Mouse (Mus musculus) lung, postnatal 25 days (tissue): ENCODE measurements around the gene Oxct2a.
"Not testable (repeated sequence)": the region's sequence is repeated elsewhere in the genome, so short reads cannot be mapped to it uniquely, and the experiment has no call there.

Experiments
- DNase-seq: peaks from one replicate; pipeline ENCODE4 v3.0.0; 2022; ENCODE audit warnings: low spot score

Gene Oxct2a

DNA sequence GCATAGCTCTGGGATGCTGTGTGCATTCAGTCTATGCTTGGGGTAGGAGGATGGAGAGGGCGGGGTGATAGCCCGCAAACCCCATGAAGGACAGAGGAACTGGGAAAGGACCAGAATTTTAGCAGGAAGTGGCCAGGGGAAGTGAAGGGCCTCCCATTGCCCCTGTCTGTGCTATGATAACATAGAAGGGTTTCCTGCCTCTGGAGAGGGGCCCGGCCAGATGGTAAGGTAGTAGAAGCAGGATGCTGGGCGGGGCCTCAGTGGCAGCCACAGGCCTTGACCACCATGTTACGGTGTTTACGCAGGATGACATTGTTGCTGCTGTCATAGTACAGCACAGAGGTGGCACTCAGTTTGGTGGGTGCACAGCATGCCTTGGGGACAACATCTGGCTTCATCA lies 10.4 kb downstream of the Oxct2a start:
- DNase-seq, result no peak

- no peak for DNase-seq
Measured at GRCm38 (mm10) chr4:123311845-123312244, 11.6 kb downstream of the Oxct2a start.

GRCm38 (mm10) chr4:123308292-123308691 lies 15.1 kb downstream of the Oxct2a start:
- DNase-seq, result no peak

- DNase-seq, result no peak
Measured at GRCm38 (mm10) chr4:123306999-123307398, 16.4 kb downstream of the Oxct2a start.

DNA sequence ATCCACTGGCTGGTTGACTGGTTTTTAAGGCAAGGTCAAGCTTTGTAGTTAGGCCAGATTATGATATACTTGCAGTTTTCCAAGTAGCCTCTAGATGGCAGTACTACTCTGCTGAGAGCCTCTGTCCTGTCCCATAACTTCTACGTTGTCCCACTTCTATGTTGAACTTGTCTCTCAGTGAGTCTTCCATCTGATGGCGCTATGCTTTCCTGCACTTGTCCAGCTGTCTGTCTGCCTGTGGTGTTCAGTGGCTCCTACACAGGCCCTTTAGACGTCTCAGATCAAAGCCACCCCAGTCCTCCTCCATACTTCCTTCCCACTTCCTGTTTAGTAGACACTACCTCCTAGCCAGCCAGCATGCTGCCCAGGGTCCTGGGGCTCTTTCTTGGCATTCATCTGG lies 17.6 kb downstream of the Oxct2a start:
- peak; percentile 64 for DNase-seq

GRCm38 (mm10) chr4:123298980-123299670 lies 24.3 kb downstream of the Oxct2a start:
- no peak for DNase-seq

- DNase-seq, result no peak
Measured at GRCm38 (mm10) chr4:123298226-123298625, 25.2 kb downstream of the Oxct2a start.

GRCm38 (mm10) chr4:123297195-123297960 lies 26.1 kb downstream of the Oxct2a start:
- DNase-seq, result no peak

GRCm38 (mm10) chr4:123296148-123296534 lies 27.3 kb downstream of the Oxct2a start:
- no peak for DNase-seq

DNA sequence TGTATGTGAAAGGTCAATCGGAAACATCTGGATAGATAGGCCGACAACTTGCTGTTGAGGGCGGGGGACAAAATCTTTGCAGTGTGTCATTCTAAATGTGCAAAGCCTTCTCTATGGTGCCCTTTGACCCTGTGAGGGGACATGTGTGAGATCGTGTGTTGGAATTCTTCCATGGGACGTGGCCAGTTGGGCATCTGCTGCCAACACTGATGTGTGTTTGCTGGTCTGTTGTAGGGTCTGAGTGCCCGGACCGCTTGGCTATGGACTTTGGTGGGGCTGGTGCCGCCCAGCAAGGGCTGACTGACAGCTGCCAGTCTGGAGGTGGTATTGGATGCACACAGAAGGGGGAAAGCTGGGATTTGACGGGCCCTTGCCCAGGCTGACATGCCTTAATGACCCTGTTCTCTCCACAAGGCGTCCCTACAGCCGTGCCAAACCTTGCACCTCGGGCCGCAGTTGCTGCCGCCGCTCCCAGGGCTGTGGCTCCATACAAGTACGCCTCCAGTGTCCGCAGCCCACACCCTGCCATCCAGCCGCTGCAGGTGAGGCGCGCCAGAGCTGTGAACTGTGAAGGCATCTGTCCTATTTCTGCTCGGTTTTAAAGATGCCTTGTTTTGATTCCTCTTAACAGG lies 27.8 kb downstream of the Oxct2a start:
- DNase-seq, result no peak

- DNase-seq, result not testable (repeated sequence)
Measured at GRCm38 (mm10) chr4:123295026-123295425, 28.4 kb downstream of the Oxct2a start.

GRCm38 (mm10) chr4:123293661-123294443 lies 29.6 kb downstream of the Oxct2a start:
- no peak for DNase-seq

GRCm38 (mm10) chr4:123292989-123293388 lies 30.4 kb downstream of the Oxct2a start:
- DNase-seq, result no peak

DNA sequence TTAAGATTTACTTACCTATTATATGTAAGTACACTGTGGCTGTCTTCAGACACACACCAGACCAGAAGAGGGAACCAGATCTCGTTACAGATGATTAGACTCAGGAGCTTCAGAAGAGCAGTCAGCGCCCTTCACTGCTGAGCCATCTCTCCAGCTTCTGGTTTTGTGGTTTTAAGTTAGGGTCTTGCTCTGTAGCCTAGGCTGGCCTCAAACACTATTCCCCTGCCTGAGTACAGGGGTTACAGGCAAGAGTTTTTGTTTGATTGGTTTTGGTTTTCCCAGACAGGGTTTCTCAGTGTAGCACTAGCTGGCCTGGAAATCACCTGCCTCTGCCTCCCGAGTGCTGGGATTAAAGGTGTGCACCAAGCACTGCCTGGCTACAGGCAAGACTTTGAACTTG lies 31.0 kb downstream of the Oxct2a start:
- DNase-seq, result no peak

- no peak for DNase-seq
Measured at GRCm38 (mm10) chr4:123289038-123289437, 34.4 kb downstream of the Oxct2a start.

DNA sequence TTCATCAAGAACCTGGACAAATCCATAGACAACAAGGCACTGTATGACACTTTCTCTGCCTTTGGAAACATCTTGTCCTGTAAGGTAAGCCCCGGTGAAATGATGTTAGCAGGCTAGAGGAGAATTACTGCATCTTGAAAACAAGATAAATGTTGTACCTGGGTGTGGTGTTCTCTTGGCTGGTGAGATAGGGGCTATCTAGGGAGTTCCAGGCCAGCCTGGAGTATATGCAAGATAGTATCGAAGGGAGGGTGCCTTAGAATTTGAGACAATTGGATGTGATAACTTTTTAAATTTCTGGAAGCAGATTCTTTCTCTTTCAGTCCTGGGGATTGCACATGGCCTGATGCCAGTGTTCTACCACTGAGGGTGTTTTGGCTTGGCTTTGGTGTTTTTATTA lies 36.6 kb downstream of the Oxct2a start:
- DNase-seq, result no peak

DNA sequence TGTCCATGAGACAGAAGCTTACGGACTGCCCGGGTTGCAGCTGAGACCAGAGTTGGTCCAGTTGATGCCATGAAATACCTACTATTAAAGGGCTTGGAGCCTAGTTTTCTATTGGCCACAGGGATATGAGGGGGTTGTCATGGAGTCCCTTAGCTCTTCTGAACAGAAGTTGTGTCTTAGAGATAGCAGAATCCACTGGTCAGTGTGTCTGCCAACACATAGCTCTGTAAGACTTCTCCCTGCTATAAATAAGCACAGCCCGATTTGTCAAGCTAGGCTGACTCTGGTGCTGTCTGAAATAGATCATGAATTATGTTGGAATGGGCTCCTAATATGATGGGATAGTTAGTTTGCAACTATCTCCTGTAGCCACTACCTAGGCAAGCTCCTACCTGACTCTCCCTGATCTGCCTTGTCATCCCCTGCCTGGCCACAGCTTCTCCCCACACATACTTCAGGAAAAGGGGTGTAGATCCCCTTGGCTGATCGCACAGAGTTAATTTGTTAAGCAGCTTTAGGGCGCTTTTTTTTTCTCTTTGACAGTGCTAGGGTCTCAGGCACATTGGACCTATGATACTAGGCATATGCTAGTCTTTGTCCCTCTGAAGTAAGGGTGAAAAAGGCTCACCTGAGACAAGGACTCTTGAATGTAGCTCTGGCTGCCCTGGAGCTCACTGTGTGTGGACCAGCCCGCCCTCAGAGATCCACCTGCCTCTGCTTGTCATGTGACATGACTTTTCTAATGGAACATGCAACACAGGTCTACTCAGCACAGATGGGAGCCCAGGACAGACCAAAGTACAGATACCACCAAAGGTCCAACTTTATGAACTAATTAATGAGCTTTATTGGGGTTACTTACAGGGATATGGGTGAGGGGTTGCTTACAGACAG lies 38.5 kb downstream of the Oxct2a start:
- DNase-seq, result no peak

GRCm38 (mm10) chr4:123283675-123284064 lies 39.8 kb downstream of the Oxct2a start:
- not testable (repeated sequence) for DNase-seq

DNA sequence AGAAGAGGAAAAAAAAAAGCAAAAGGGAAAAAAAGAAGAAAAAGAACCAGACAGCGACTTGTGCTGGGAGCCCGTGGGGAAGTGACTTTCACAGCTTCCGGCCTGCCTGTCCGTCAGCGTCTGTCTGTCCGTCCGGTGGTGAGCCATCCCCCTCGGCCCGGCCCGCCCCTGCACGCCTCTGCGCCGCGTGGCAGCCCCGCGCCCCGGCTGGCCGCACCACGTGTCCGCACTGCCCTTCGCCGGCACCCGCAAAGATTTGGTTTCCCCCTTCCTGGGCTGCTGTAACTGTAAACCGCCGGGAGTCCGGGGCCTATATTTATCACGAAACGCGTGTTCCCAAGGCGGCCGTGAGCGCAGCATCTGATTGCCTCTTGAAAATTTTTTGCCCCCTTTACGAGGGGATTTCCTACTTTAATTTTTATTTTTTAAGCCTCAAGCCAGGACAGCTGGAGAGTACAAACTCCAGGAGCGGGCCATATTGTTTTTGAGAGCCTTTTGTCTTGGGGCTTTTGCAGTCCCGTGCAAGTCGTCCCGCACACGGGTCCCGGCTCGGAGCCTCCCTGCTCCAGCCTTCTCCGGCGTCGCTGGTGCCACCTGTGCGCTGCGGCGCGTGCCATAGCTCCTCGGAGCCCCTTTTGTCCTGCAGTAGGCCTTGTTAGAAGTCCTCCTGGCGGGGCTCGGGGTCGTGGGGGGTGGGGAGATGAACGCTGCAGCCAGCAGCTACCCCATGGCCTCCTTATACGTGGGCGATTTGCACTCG lies 40.3 kb downstream of the Oxct2a start:
- peak; percentile 13 for DNase-seq

- DNase-seq, result peak; percentile 92
Measured at GRCm38 (mm10) chr4:123282500-123282899, 40.9 kb downstream of the Oxct2a start.

DNA sequence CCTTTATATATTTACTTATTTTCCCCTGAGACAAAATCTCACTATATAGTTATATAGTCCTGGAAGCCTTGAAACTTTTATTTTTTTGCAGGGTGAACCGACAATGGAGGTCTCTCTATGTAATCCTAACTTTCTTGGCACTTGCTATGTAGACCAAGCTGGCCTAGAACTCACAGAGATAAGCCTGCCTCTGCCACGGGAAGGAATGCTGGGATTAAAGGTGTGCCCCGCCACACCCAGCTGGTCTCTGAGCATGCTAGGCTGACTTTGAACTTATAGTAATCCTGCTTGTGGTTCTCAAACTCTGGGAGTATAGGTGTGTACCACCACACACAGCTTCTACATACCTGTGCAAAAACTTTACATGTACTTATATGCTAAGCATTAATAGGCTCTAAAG lies 43.3 kb downstream of the Oxct2a start:
- DNase-seq, result no peak
